Mouse (Mus musculus) lung, postnatal 0 days (tissue): ENCODE data around the gene Hhatl. TPM values are rescaled to one million over a fixed set of nuclear protein-coding genes. Genes with fewer than 3 reads are reported as not detected.
A peak's percentile ranks its signal among the peaks of the same experiment; 100 is the strongest.

Experiments
- ATAC-seq: fragments of 200-750 bp; cut with Nextera tagmentation; 2 replicates; pipeline ENCODE4 v1.8.0; 2017; ENCODE audit warnings: moderate library complexity
- DNase-seq: peaks from one replicate; pipeline ENCODE4 v3.0.0-alpha.2; 2016; ENCODE audit warnings: low spot score
- H3K27ac ChIP-seq: fragments of 300-500 bp; sonication (generic); 2 replicates; pipeline ENCODE4 v1.5.1; 2014; ENCODE audit warnings: antibody characterized with exemption, mild to moderate bottlenecking, low read length, mixed read lengths
- H3K27me3 ChIP-seq: fragments of 300-500 bp; sonication (generic); replicated peaks from 2 replicates; pipeline ENCODE4 v1.6.1; 2014; ENCODE audit warnings: low read length, mixed read lengths; ENCODE audit not compliant: insufficient read depth
- H3K36me3 ChIP-seq: fragments of 300-500 bp; sonication (generic); 2 replicates; pipeline ENCODE4 v1.6.1; 2014; ENCODE audit warnings: low read length, mixed read lengths; ENCODE audit not compliant: insufficient read depth
- H3K4me1 ChIP-seq: fragments of 300-500 bp; sonication (generic); 2 replicates; pipeline ENCODE4 v1.6.1; 2014; ENCODE audit warnings: antibody characterized with exemption, low read depth, low read length, mixed read lengths; ENCODE audit not compliant: insufficient read depth
- H3K4me2 ChIP-seq: fragments of 300-500 bp; sonication (generic); replicated peaks from 2 replicates; pipeline ENCODE4 v1.6.1; 2014; ENCODE audit warnings: low read depth, mild to moderate bottlenecking, low read length, moderate library complexity, mixed read lengths
- H3K4me3 ChIP-seq: fragments of 300-500 bp; sonication (generic); 2 replicates; pipeline ENCODE4 v1.5.1; 2014; ENCODE audit warnings: low read depth, low read length
- H3K9ac ChIP-seq: fragments of 300-500 bp; sonication (generic); replicated peaks from 2 replicates; pipeline ENCODE4 v1.6.1; 2014; ENCODE audit warnings: low read depth, mild to moderate bottlenecking
- H3K9me3 ChIP-seq: fragments of 300-500 bp; sonication (generic); 2 replicates; pipeline ENCODE4 v1.6.1; 2016; ENCODE audit warnings: low read length, mixed read lengths
- CTCF ChIP-seq: IDR thresholded peaks from 2 replicates; pipeline ENCODE4 v1.5.1; 2016; ENCODE audit warnings: antibody characterized with exemption, mild to moderate bottlenecking
- EP300 ChIP-seq: IDR thresholded peaks from 2 replicates; pipeline ENCODE4 v1.6.1; 2016; ENCODE audit warnings: antibody characterized with exemption, mild to moderate bottlenecking, control low read depth
- WGBS: fragments of 180-500 bp; shearing (Covaris S2); extraction: QIAGEN DNeasy Blood & Tissue Kit; methylation state at CpG from one replicate; pipeline ENCODE4 v1.1.7; 2014; 5-methylcytosine and 5-hydroxymethylcytosine counted together
- polyA plus RNA-seq: library from polyadenylated mRNA; unstranded; fragments of >200 nt; fragmentation: Nextera tagmentation; extraction: Ambion mirVana; gene quantifications from 2 replicates; pipeline ENCODE4 v1.2.1, GENCODE M21; 2015

Hhatl gene
- polyA plus RNA-seq, 1 experiment from 2014 or later: 1.0 TPM

GRCm38 (mm10) chr9:121794972-121795539 is 2.7 kb upstream of the Hhatl start:
- WGBS: 57% methylated on average over 1 of the region's 1 CpGs
- H3K9me3 ChIP-seq: no peaks in the 10 kb centered on the region
- TF ChIP-seq CTCF (no peak), EP300 (no peak)
- no peaks in the 10 kb centered on the region for H3K27me3 ChIP-seq
- H3K4me1 ChIP-seq: no peaks in the 10 kb centered on the region
- no peak overlapping the region for H3K4me2 ChIP-seq
- H3K4me3 ChIP-seq: no peak overlapping the region
- H3K36me3 ChIP-seq: no peaks in the 10 kb centered on the region
- ATAC-seq (peak; percentile 27), DNase-seq (no peak)
- H3K9ac ChIP-seq: no peak overlapping the region
- H3K27ac ChIP-seq: no peak overlapping the region

GRCm38 (mm10) chr9:121791206-121791605 is 1.1 kb downstream of the Hhatl start:
- ATAC-seq (peak; percentile 58), DNase-seq (peak; percentile 69)
- Histone ChIP-seq H3K9ac (no peak overlapping the region), H3K36me3 (no peaks in the 10 kb centered on the region), H3K4me3 (no peak overlapping the region), H3K9me3 (no peaks in the 10 kb centered on the region), H3K4me1 (no peaks in the 10 kb centered on the region), H3K27me3 (no peaks in the 10 kb centered on the region), H3K4me2 (no peak overlapping the region), H3K27ac (no peak overlapping the region)
- 16% methylated on average over 5 of the region's 5 CpGs for whole genome bisulfite sequencing
- TF ChIP-seq CTCF (no peak), EP300 (no peak)

- ATAC-seq (no peak), DNase-seq (no peak)
- Histone ChIP-seq H3K9me3 (no peaks in the 10 kb centered on the region), H3K4me2 (no peak overlapping the region), H3K36me3 (no peaks in the 10 kb centered on the region), H3K27me3 (no peaks in the 10 kb centered on the region), H3K27ac (no peak overlapping the region), H3K4me1 (no peaks in the 10 kb centered on the region), H3K4me3 (no peak overlapping the region), H3K9ac (no peak overlapping the region)
- TF ChIP-seq EP300: no peak
- TF ChIP-seq CTCF: no peak
- WGBS: 81% methylated on average over 2 of the region's 2 CpGs
Observed at GRCm38 (mm10) chr9:121786359-121786758, 5.9 kb downstream of the Hhatl start.

- no peaks in the 10 kb centered on the region for H3K27me3 ChIP-seq
- no peaks in the 10 kb centered on the region for H3K36me3 ChIP-seq
- TF ChIP-seq EP300 (no peak), CTCF (no peak)
- no peak overlapping the region for H3K4me2 ChIP-seq
- ATAC-seq (no peak), DNase-seq (no peak)
- no peaks in the 10 kb centered on the region for H3K9me3 ChIP-seq
- H3K4me3 ChIP-seq: no peak overlapping the region
- no peak overlapping the region for H3K9ac ChIP-seq
- 78% methylated on average over 8 of the region's 8 CpGs for WGBS
- no peaks in the 10 kb centered on the region for H3K4me1 ChIP-seq
- H3K27ac ChIP-seq: no peak overlapping the region
Observed at GRCm38 (mm10) chr9:121785261-121785660, 7.0 kb downstream of the Hhatl start.

GRCm38 (mm10) chr9:121784801-121785200 is 7.5 kb downstream of the Hhatl start:
- Histone ChIP-seq H3K4me3 (no peak overlapping the region), H3K9me3 (no peaks in the 10 kb centered on the region), H3K36me3 (no peaks in the 10 kb centered on the region), H3K9ac (no peak overlapping the region), H3K27me3 (no peaks in the 10 kb centered on the region), H3K4me1 (no peaks in the 10 kb centered on the region), H3K27ac (no peak overlapping the region), H3K4me2 (no peak overlapping the region)
- TF ChIP-seq EP300: no peak
- no peak for TF ChIP-seq CTCF
- DNase-seq: no peak
- WGBS: 78% methylated on average over 12 of the region's 12 CpGs
- ATAC-seq: no peak

GRCm38 (mm10) chr9:121778066-121778624 is 14.2 kb downstream of the Hhatl start:
- no peak overlapping the region for H3K27ac ChIP-seq
- no peaks in the 10 kb centered on the region for H3K9me3 ChIP-seq
- 0 out of 2 replicates have a peak overlapping the region, but pooled peaks have one; percentile 10 for H3K4me3 ChIP-seq
- no peak overlapping the region for H3K9ac ChIP-seq
- peaks cover 21% of the 10 kb centered on the region for H3K27me3 ChIP-seq
- ATAC-seq: peak; percentile 14; the same call in 1 of the 2 replicates
- peak; percentile 12; the same call in 1 of the 2 replicates for TF ChIP-seq CTCF
- TF ChIP-seq EP300: no peak
- H3K4me1 ChIP-seq: no peaks in the 10 kb centered on the region
- peak; percentile 36 for DNase-seq
- H3K4me2 ChIP-seq: peak overlapping the region; percentile 42
- 12% methylated on average over 54 of the region's 54 CpGs for whole genome bisulfite sequencing
- no peaks in the 10 kb centered on the region for H3K36me3 ChIP-seq
